Mouse (Mus musculus) kidney, embryonic 14.5 days (tissue): ENCODE measurements around the gene Traf7. TPM values are rescaled to one million over a fixed set of nuclear protein-coding genes. Genes with fewer than 3 reads are reported as not detected.

ENCODE experiments used
- polyA plus RNA-seq: library from polyadenylated mRNA; unstranded; fragments of >200 nt; fragmentation: Nextera tagmentation; extraction: Ambion mirVana; gene quantifications from 2 replicates; pipeline ENCODE4 v1.2.1, GENCODE M21; 2014

Gene Traf7
- polyA plus RNA-seq, 1 experiment from 2014 or later, result 88.5 TPM

Other genes with a start within 250 kb of the Traf7 start
- gene Abca17, start 176.9 kb downstream of the Traf7 start, polyA plus RNA-seq, result not detected in 2 replicates
- 10.0 and 13.1 TPM in 2 replicates for gene Abca3, start 176.0 kb downstream of the Traf7 start, polyA plus RNA-seq
- 306 and 312 TPM in 2 replicates for gene Rnps1, start 113.4 kb downstream of the Traf7 start, polyA plus RNA-seq
- 114 and 120 TPM in 2 replicates for gene Eci1, start 101.3 kb downstream of the Traf7 start, polyA plus RNA-seq
- gene Dnase1l2, start 84.8 kb downstream of the Traf7 start, polyA plus RNA-seq, result 2.5 and 2.8 TPM in 2 replicates
- gene E4f1, start 57.6 kb downstream of the Traf7 start, polyA plus RNA-seq, result 21.6 and 23.2 TPM in 2 replicates
- 54.1 and 65.0 TPM in 2 replicates for gene Pgp, start 57.5 kb downstream of the Traf7 start, polyA plus RNA-seq
- 0.71 and 1.6 TPM in 2 replicates for gene Bricd5, start 54.1 kb downstream of the Traf7 start, polyA plus RNA-seq
- gene Mlst8, start 48.9 kb downstream of the Traf7 start, polyA plus RNA-seq, result 36.4 and 36.9 TPM in 2 replicates
- gene Caskin1, start 39.3 kb downstream of the Traf7 start, polyA plus RNA-seq, result 1.6 and 1.8 TPM in 2 replicates
- gene Rab26, start 6.3 kb upstream of the Traf7 start, polyA plus RNA-seq, result 2.7 and 2.8 TPM in 2 replicates
- gene Pkd1, start 21.9 kb upstream of the Traf7 start, polyA plus RNA-seq, result 16.7 and 31.6 TPM in 2 replicates
- 48.3 and 55.4 TPM in 2 replicates for gene Tsc2, start 104.7 kb upstream of the Traf7 start, polyA plus RNA-seq
- 14.2 and 17.0 TPM in 2 replicates for gene Nthl1, start 104.7 kb upstream of the Traf7 start, polyA plus RNA-seq
- gene Slc9a3r2, start 122.4 kb upstream of the Traf7 start, polyA plus RNA-seq, result 86.1 and 95.5 TPM in 2 replicates
- gene Npw, start 130.5 kb upstream of the Traf7 start, polyA plus RNA-seq, result 0.66 TPM in 1 of 2 replicates, not detected in the other
- gene Zfp598, start 141.7 kb upstream of the Traf7 start, polyA plus RNA-seq, result 25.3 and 34.4 TPM in 2 replicates
- 1.0 and 1.2 TPM in 2 replicates for gene Syngr3, start 162.0 kb upstream of the Traf7 start, polyA plus RNA-seq
- gene Gfer, start 168.2 kb upstream of the Traf7 start, polyA plus RNA-seq, result 48.1 and 54.4 TPM in 2 replicates
- gene Noxo1, start 168.3 kb upstream of the Traf7 start, polyA plus RNA-seq, result 3.1 and 3.5 TPM in 2 replicates
- gene Tbl3, start 179.7 kb upstream of the Traf7 start, polyA plus RNA-seq, result 64.8 and 105 TPM in 2 replicates
- gene Rnf151, start 190.1 kb upstream of the Traf7 start, polyA plus RNA-seq, result 0.62 TPM in 1 of 2 replicates, not detected in the other
- gene Rps2, start 190.2 kb upstream of the Traf7 start, polyA plus RNA-seq, result 1,741 and 1,827 TPM in 2 replicates
- 225 and 229 TPM in 2 replicates for gene Ndufb10, start 196.5 kb upstream of the Traf7 start, polyA plus RNA-seq
- gene Rpl3l, start 199.9 kb upstream of the Traf7 start, polyA plus RNA-seq, result not detected in 2 replicates
- 35.2 and 39.0 TPM in 2 replicates for gene Msrb1, start 208.7 kb upstream of the Traf7 start, polyA plus RNA-seq
- gene Hs3st6, start 225.1 kb upstream of the Traf7 start, polyA plus RNA-seq, result 32.7 and 35.9 TPM in 2 replicates